Mouse (Mus musculus) heart, adult 11 months (tissue): Measurements from ENCODE around the gene Serpinb2.

ENCODE experiments used
- DNase-seq: peaks from one replicate; pipeline ENCODE4 v3.0.0; 2022

Gene Serpinb2

GRCm38 (mm10) chr1:107511252-107511651, at the start of gene Serpinb2:
TSS of gene Serpinb2 (plus strand) at chr1:107511423.
- no peak for DNase-seq

GRCm38 (mm10) chr1:107479909-107480308, 31.3 kb upstream of the Serpinb2 start:
- no peak for DNase-seq

- DNase-seq, result peak; percentile 88
Measured at GRCm38 (mm10) chr1:107481452-107481851, 29.8 kb upstream of the Serpinb2 start.

GRCm38 (mm10) chr1:107489577-107489976, 21.6 kb upstream of the Serpinb2 start:
- DNase-seq, result peak; percentile 86

GRCm38 (mm10) chr1:107496789-107497188, 14.4 kb upstream of the Serpinb2 start:
- peak; percentile 95 for DNase-seq

GRCm38 (mm10) chr1:107502025-107502424, 9.2 kb upstream of the Serpinb2 start:
- DNase-seq, result no peak

- DNase-seq, result peak; percentile 35
Measured at GRCm38 (mm10) chr1:107503294-107503693, 7.9 kb upstream of the Serpinb2 start.

GRCm38 (mm10) chr1:107505898-107506562, 5.2 kb upstream of the Serpinb2 start:
- peak; percentile 50 for DNase-seq

GRCm38 (mm10) chr1:107512194-107513138, 1.2 kb downstream of the Serpinb2 start:
- DNase-seq, result peak; percentile 35

GRCm38 (mm10) chr1:107513530-107513929, 2.3 kb downstream of the Serpinb2 start:
- DNase-seq, result no peak

- no peak for DNase-seq
Measured at GRCm38 (mm10) chr1:107515839-107516498, 4.7 kb downstream of the Serpinb2 start.

GRCm38 (mm10) chr1:107525592-107525991, 14.4 kb downstream of the Serpinb2 start:
- no peak for DNase-seq

- DNase-seq, result no peak
Measured at GRCm38 (mm10) chr1:107528325-107529078, 17.3 kb downstream of the Serpinb2 start.

- DNase-seq, result no peak
Measured at GRCm38 (mm10) chr1:107529365-107530052, 18.3 kb downstream of the Serpinb2 start.

GRCm38 (mm10) chr1:107533736-107534135, 22.5 kb downstream of the Serpinb2 start:
- DNase-seq, result no peak

- DNase-seq, result peak; percentile 86
Measured at GRCm38 (mm10) chr1:107537435-107537834, 26.2 kb downstream of the Serpinb2 start.

GRCm38 (mm10) chr1:107559494-107559893, 48.3 kb downstream of the Serpinb2 start:
- no peak for DNase-seq

GRCm38 (mm10) chr1:107562110-107562509, 50.9 kb downstream of the Serpinb2 start:
- no peak for DNase-seq

GRCm38 (mm10) chr1:107565644-107566043, 54.4 kb downstream of the Serpinb2 start:
- DNase-seq, result no peak

- DNase-seq, result no peak
Measured at GRCm38 (mm10) chr1:107576094-107576493, 64.9 kb downstream of the Serpinb2 start.

- DNase-seq, result no peak
Measured at GRCm38 (mm10) chr1:107577514-107577913, 66.3 kb downstream of the Serpinb2 start.

GRCm38 (mm10) chr1:107581220-107581619, 70.0 kb downstream of the Serpinb2 start:
- DNase-seq, result no peak
